Mouse (Mus musculus) neural tube, embryonic 15.5 days (tissue): ENCODE data around the gene Pkig. TPM values are rescaled to one million over a fixed set of nuclear protein-coding genes. Genes with fewer than 3 reads are reported as not detected.
A peak's percentile ranks its signal among the peaks of the same experiment; 100 is the strongest.

ENCODE experiments used
- ATAC-seq: fragments of 200-750 bp; cut with Nextera tagmentation; 2 replicates; pipeline ENCODE4 v1.8.0; 2017; ENCODE audit warnings: mild to moderate bottlenecking, moderate TSS enrichment, moderate library complexity; ENCODE audit not compliant: low FRiP score
- H3K27ac ChIP-seq: fragments of 300-500 bp; sonication (generic); replicated peaks from 2 replicates; pipeline ENCODE4 v1.5.1; 2015; ENCODE audit warnings: mild to moderate bottlenecking, inconsistent platforms
- H3K27me3 ChIP-seq: fragments of 300-500 bp; sonication (generic); replicated peaks from 2 replicates; pipeline ENCODE4 v1.6.1; 2015; ENCODE audit warnings: inconsistent platforms
- H3K36me3 ChIP-seq: fragments of 300-500 bp; sonication (generic); 2 replicates; pipeline ENCODE4 v1.6.1; 2015; ENCODE audit warnings: inconsistent platforms
- H3K4me1 ChIP-seq: fragments of 300-500 bp; sonication (generic); 2 replicates; pipeline ENCODE4 v1.6.1; 2015; ENCODE audit warnings: inconsistent platforms
- H3K4me2 ChIP-seq: fragments of 300-500 bp; sonication (generic); 2 replicates; pipeline ENCODE4 v1.6.1; 2015; ENCODE audit warnings: inconsistent platforms, mild to moderate bottlenecking, moderate library complexity
- H3K4me3 ChIP-seq: fragments of 300-500 bp; sonication (generic); replicated peaks from 2 replicates; pipeline ENCODE4 v1.5.1; 2015; ENCODE audit warnings: mild to moderate bottlenecking, inconsistent platforms
- H3K9ac ChIP-seq: fragments of 300-500 bp; sonication (generic); replicated peaks from 2 replicates; pipeline ENCODE4 v1.6.1; 2015; ENCODE audit warnings: mild to moderate bottlenecking, inconsistent platforms
- H3K9me3 ChIP-seq: fragments of 300-500 bp; sonication (generic); replicated peaks from 2 replicates; pipeline ENCODE4 v1.6.1; 2016; ENCODE audit warnings: inconsistent platforms
- WGBS: fragments of 180-500 bp; shearing (Covaris S2); methylation state at CpG from one replicate; pipeline ENCODE4 v1.1.7; 2015; ENCODE audit warnings: mixed read lengths; 5-methylcytosine and 5-hydroxymethylcytosine counted together
- polyA plus RNA-seq: library from polyadenylated mRNA; unstranded; fragments of >200 nt; fragmentation: Nextera tagmentation; extraction: Ambion mirVana; gene quantifications from 2 replicates; pipeline ENCODE4 v1.2.1, GENCODE M21; 2015

Pkig gene
- 107 and 110 TPM in 2 replicates for polyA plus RNA-seq

DNA sequence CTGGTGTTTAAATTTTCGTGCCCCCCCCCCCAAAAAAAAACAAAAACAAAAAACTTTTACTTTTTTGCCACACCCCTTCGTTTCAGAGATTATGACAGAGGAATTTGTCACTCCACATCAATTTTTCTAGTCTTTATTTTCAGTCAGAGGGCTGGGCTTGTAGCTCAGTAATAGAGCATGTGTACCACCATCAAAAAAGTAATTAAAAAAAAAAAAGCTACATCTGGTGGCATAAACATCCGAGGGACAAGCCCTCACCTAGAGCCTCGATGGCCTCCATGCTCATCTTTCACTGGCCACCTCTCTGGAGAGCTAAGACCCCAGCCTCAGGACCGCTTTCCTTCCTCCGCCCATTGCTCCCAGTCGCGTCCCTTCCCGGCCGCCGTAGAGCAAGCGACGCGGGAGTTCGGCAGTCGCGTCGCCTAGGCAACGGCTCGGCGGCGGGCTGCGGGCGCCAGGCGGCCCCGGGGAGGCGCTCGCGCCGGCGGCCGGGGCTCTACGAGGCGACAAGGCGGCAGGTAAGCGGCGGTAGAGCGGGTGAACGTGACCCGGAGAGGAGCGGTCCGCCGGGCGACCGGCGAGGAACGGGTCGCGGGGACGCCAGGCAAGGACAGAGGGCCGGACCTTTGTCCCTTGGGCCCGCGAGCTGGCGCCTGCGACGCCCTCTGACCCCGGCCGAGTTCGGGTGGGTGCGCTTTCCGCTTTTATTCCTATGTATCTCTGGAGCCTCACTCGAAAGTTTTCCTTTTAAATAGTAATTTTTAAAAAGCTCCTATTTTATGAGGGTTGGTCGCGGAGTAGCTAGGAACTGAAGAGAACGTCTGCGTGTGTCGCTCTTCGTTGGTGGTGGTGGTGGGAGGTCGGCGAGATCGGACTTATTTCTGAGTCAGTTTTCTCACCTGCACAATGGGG, at the start of gene Pkig:
TSS of gene Pkig (plus strand) at position 412 of the 912 bp plus-strand sequence.
- peaks cover 35% of the 10 kb centered on the region for H3K4me1 ChIP-seq
- H3K9ac ChIP-seq, result peak within 1 kb of the TSS; percentile 80
- H3K4me2 ChIP-seq, result peak within 1 kb of the TSS; percentile 70
- no peaks in the 10 kb centered on the region for H3K9me3 ChIP-seq
- ATAC-seq, result peak; percentile 92
- no peaks in the 10 kb centered on the region for H3K27me3 ChIP-seq
- WGBS, result 1% methylated on average over 71 of the region's 71 CpGs
- no peaks in the 10 kb centered on the region for H3K36me3 ChIP-seq
- H3K27ac ChIP-seq, result peak within 1 kb of the TSS; percentile 86
- peak within 1 kb of the TSS; percentile 96 for H3K4me3 ChIP-seq

DNA sequence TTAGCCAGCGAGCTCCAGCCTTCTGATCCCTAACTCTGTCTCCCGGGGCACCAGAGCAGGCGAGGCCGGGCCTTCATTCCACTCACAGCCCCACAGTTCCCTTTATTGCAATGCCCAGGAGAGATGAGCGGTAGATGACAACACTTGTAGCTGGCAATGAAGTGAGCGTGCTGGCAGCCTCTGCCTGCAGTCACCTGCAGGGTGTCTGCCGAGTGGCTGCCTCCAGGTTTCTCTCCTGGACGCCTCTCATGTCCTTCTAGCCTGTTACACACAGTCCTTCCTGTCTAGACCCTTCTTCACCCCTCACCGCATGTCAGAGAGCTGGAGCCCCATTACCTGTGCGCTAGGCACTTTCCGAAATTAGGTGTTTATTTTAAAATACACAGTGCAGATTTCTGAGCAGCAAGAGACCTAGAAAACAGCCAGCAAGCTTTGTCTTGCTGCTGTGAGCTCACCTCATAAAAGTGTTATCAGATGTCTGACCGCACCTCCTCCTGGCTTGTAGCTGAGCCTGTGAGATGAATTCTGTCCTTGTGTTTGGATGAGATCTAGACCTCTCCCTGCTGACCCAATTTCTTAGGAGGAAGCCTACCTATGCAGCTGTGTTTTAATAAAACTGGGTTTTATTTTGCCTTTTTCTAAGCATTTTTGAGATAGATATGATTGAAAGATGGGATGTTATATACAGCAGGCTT, 48.8 kb upstream of the Pkig start:
- H3K36me3 ChIP-seq, result peaks cover 57% of the 10 kb centered on the region
- no peak for ATAC-seq
- no peak overlapping the region for H3K4me3 ChIP-seq
- H3K27ac ChIP-seq, result no peak overlapping the region
- WGBS, result 79% methylated on average over 12 of the region's 12 CpGs
- H3K4me2 ChIP-seq, result no peak overlapping the region
- no peaks in the 10 kb centered on the region for H3K27me3 ChIP-seq
- peaks cover 1% of the 10 kb centered on the region; the same call in 1 of the 2 replicates for H3K4me1 ChIP-seq
- no peaks in the 10 kb centered on the region for H3K9me3 ChIP-seq
- H3K9ac ChIP-seq, result no peak overlapping the region

DNA sequence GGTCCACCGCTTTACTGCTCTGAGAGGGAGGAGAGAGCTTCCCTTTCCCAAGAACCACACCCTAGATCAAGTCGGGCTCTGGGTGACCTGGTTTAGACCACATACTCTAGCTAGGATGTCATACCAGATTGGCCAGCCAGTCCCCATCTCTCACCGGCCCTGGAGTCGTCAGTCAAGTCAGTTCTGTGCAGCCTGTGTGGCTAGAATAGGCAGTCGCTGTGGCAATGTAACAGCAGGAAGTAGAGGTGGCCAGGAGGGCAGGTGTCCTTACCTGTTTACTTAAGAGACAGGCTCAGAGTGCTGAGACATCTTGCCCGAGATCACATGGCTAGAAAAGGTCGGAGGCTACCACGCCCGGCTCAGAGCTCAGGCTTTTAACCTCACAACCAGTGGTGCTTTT, 47.0 kb upstream of the Pkig start:
- WGBS, result 88% methylated on average over 9 of the region's 9 CpGs
- H3K36me3 ChIP-seq, result peaks cover 74% of the 10 kb centered on the region
- no peak overlapping the region for H3K4me2 ChIP-seq
- no peaks in the 10 kb centered on the region for H3K9me3 ChIP-seq
- H3K27ac ChIP-seq, result no peak overlapping the region
- H3K4me1 ChIP-seq, result no peaks in the 10 kb centered on the region
- no peak overlapping the region for H3K4me3 ChIP-seq
- no peak overlapping the region for H3K9ac ChIP-seq
- ATAC-seq, result no peak
- H3K27me3 ChIP-seq, result no peaks in the 10 kb centered on the region

DNA sequence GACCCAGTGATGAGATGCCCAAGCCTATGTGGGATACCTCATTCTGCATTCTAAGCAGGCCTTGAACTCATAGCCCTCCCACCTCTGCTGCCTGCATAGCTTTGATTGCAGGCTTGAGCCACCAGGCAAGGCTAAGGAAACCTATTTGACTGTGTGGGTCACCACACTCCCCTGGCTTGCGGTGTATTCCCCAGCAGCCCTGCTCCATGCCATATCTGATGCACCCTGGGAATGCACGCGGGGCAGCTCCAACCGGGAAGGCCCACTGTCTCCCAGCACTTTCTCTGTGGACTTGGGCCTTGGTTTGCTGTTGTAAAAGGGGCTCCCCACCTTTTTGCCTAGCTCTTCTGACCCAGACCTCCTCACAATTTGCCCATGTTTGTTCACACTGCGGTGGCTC, 45.0 kb upstream of the Pkig start:
- Histone ChIP-seq H3K27me3 (no peaks in the 10 kb centered on the region), H3K4me1 (no peaks in the 10 kb centered on the region), H3K9ac (no peak overlapping the region), H3K27ac (no peak overlapping the region), H3K4me2 (no peak overlapping the region), H3K9me3 (no peaks in the 10 kb centered on the region), H3K4me3 (no peak overlapping the region), H3K36me3 (peaks cover 77% of the 10 kb centered on the region)
- 96% methylated on average over 5 of the region's 5 CpGs for WGBS
- ATAC-seq, result no peak

DNA sequence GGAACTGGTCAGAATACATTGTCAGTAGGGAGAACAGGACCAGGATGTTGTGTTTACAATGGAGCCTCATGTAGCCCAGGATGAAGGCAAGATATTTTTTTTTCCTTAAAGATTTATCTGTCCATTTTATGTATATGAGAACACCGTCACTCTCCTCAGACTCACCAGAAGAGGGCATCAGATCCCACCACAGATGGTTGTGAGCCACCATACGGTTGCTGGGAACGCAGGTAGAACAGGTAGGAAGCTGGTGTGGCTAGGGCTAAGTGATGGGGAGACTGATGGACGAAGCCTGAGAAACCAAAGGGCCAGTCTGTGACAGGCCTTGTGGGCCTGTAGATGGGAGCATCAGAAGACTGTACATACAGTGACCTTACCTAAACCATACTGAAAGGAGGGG, 44.2 kb upstream of the Pkig start:
- no peak overlapping the region for H3K4me2 ChIP-seq
- 96% methylated on average over 4 of the region's 4 CpGs for WGBS
- ATAC-seq, result no peak
- H3K27ac ChIP-seq, result no peak overlapping the region
- H3K4me3 ChIP-seq, result no peak overlapping the region
- H3K9ac ChIP-seq, result no peak overlapping the region
- H3K36me3 ChIP-seq, result peaks cover 83% of the 10 kb centered on the region
- H3K4me1 ChIP-seq, result no peaks in the 10 kb centered on the region
- no peaks in the 10 kb centered on the region for H3K27me3 ChIP-seq
- H3K9me3 ChIP-seq, result no peaks in the 10 kb centered on the region

DNA sequence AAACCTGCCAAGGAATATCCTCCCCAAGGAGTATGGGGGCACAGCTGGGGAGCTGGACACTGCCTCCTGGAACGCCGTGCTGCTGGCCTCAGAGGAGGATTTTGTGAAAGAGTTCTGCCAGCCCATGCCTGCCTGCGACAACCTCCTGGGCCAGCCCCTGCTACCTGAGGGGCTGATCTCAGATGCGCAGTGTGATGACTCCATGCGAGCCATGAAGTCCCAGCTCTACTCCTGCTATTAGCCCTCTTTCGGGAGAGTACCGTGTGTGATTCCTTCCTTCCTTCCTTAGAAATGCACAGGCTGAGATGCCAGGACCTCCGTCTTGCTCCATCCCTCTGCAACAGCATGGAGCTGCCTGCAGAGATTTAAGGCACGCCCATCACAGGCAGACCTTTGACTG, 42.8 kb upstream of the Pkig start:
- Histone ChIP-seq H3K4me1 (no peaks in the 10 kb centered on the region), H3K27ac (no peak overlapping the region), H3K4me3 (no peak overlapping the region), H3K9me3 (no peaks in the 10 kb centered on the region), H3K27me3 (no peaks in the 10 kb centered on the region), H3K4me2 (no peak overlapping the region), H3K36me3 (peaks cover 86% of the 10 kb centered on the region), H3K9ac (no peak overlapping the region)
- no peak for ATAC-seq
- WGBS, result 92% methylated on average over 9 of the region's 9 CpGs

DNA sequence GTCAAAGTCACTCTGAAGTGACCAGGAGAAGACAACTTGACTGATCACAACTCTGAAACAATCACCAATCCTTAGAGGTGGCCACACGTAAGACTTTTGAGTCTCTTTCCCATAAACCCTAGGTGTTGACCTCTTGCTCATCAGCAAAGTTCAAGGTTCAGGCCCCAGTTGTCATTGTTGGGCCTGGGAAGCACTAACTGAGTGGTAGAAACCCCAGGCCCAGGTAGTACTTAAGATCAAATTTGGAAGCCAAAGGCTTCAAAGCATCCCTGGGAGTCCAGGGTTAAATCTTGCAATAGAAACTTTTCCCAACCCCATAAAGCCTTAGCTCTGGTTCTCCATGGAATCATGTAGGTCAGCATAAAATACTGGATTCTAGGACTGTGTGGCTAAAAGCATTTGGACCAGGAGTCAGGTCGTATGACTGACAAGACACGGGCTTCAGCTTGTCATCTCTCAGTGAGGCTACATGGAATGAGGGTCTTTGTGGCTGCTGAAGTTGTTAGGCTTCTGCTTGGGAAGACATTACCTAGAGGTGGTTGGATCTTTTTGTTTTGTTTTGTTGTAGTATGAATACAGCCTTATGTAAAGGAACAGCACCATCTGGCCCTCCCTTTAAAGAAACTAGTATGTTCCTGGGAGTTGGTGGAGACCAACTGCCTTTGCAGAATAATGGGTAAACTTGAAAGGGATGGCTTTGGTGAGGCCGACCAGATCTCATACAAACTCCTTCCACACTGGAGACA, 42.1 kb upstream of the Pkig start:
- Histone ChIP-seq H3K9me3 (no peaks in the 10 kb centered on the region), H3K4me3 (no peak overlapping the region), H3K4me2 (no peak overlapping the region), H3K27me3 (no peaks in the 10 kb centered on the region), H3K4me1 (no peaks in the 10 kb centered on the region), H3K36me3 (peaks cover 87% of the 10 kb centered on the region), H3K9ac (no peak overlapping the region), H3K27ac (no peak overlapping the region)
- WGBS, result 86% methylated on average over 4 of the region's 4 CpGs
- no peak for ATAC-seq

DNA sequence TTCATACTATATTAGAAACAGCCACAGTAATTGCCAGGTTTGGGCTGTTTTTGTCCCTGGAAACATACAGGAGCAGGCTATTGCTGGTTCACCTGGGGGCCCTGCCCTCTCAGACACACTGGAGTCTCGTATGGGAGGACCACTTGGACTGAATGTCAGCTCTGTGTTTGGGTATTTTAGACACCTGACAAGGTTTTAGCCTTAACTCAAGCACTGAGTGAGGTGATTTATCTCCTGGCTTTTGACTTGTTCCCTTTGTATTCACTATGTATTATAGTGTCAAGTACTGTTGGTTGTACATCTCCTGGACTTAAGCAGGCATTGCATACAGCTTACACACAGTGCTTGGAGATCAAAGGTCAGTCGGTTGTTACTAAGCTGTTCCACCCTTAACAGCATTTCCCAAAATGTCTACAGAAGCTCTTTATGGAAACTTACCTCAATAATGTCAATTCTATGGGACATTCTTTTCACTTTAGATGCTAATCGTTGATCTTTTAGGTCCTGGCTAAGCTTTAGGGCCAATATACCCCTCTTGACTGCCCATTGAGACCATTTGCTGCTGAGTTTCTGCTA, 41.4 kb upstream of the Pkig start:
- no peak for ATAC-seq
- no peak overlapping the region for H3K27ac ChIP-seq
- no peak overlapping the region for H3K4me3 ChIP-seq
- H3K4me1 ChIP-seq, result no peaks in the 10 kb centered on the region
- H3K4me2 ChIP-seq, result no peak overlapping the region
- WGBS, result 79% methylated on average over 3 of the region's 3 CpGs
- peaks cover 85% of the 10 kb centered on the region for H3K36me3 ChIP-seq
- H3K9ac ChIP-seq, result no peak overlapping the region
- no peaks in the 10 kb centered on the region for H3K27me3 ChIP-seq
- H3K9me3 ChIP-seq, result no peaks in the 10 kb centered on the region

DNA sequence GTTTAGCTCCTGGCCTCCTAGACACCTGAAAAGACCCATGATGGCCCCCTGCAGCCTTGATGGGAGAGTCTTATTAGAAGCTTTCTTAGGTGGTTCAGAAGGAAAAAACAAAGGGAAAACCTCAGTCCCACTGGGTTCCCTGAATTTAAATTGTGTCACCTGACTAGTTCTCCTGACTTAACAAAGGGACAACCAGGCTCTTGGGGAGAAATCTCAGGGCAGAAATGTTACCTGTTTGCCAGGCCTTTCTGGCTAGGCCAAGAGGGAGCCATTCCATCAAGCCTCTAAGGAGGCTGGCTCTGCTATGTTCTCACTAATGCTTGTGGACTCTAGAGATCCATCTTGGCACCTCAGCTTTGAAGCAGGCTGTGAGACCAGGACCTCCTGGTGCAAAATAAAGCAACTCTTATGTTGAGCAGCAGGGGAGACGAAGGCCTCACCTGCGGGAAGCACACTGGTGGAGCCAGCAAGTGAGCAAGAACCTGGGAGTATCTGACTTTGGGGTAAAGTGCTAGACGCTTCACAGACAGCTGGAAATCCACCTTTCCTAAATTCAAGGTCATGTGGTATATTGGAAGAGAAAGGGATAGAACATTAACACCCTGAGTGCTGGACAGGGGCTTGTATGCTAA, 40.8 kb upstream of the Pkig start:
- Histone ChIP-seq H3K36me3 (peaks cover 81% of the 10 kb centered on the region), H3K9ac (no peak overlapping the region), H3K4me3 (no peak overlapping the region), H3K4me1 (no peaks in the 10 kb centered on the region), H3K4me2 (no peak overlapping the region), H3K9me3 (no peaks in the 10 kb centered on the region), H3K27ac (no peak overlapping the region), H3K27me3 (no peaks in the 10 kb centered on the region)
- WGBS, result 85% methylated on average over 3 of the region's 3 CpGs
- no peak for ATAC-seq

DNA sequence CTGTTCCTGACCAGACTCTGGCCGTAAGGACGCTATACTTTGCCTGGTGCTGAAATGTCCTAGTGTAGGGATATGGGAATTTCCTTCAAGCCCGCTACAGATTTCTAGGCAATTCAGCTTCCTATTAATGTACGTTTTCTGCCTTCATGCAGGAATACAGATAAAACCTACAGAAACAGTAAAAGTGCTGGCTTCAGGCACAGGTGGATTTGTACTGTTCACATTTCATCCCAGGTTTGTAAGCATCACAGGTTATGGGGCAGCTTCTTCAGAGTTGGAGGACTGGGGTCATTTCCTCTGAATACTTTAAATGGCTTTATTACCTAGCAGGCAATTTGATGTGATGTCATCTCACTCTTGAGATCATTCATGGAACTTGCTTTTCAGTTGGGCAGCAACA, 40.3 kb upstream of the Pkig start:
- no peaks in the 10 kb centered on the region for H3K27me3 ChIP-seq
- WGBS, result 92% methylated on average over 4 of the region's 4 CpGs
- H3K36me3 ChIP-seq, result peaks cover 83% of the 10 kb centered on the region
- no peak overlapping the region for H3K4me2 ChIP-seq
- H3K27ac ChIP-seq, result no peak overlapping the region
- H3K9me3 ChIP-seq, result no peaks in the 10 kb centered on the region
- no peak for ATAC-seq
- no peak overlapping the region for H3K9ac ChIP-seq
- no peaks in the 10 kb centered on the region for H3K4me1 ChIP-seq
- no peak overlapping the region for H3K4me3 ChIP-seq

DNA sequence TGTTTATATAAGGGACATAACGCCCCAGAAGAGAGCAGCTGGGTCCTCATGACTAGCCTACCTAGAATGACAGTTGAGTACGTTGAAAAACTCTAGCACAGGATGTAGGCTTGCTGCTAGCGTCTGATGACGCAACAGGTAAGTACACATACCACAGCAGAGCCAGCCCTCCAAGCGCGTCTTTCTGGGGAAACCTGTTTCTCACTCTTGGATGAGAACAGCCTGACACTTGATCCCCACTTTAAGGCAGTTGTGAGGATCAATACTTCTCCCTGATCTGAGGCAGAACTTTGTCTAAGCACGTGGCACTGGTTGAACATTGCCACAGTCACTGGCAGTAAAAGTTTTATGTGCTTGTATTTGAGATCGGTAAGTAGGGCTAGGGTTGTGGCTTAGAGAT, 37.7 kb upstream of the Pkig start:
- no peak overlapping the region for H3K4me3 ChIP-seq
- no peak overlapping the region for H3K4me2 ChIP-seq
- no peaks in the 10 kb centered on the region for H3K4me1 ChIP-seq
- peaks cover 75% of the 10 kb centered on the region for H3K36me3 ChIP-seq
- no peak overlapping the region for H3K27ac ChIP-seq
- H3K9me3 ChIP-seq, result no peaks in the 10 kb centered on the region
- H3K27me3 ChIP-seq, result no peaks in the 10 kb centered on the region
- no peak overlapping the region for H3K9ac ChIP-seq
- WGBS, result 88% methylated on average over 8 of the region's 8 CpGs
- no peak for ATAC-seq
